Mouse (Mus musculus): ENCODE measurements at regions not wholly inside any gene's neighbourhood (a gene's known extent, or its start where the extent isn't known, plus 50 kb on each side); places are given as distances from the start of the nearest gene placed in this dataset.

- Histone ChIP-seq H3K27me3 (replicated peaks; ENCODE audit: control insufficient read depth, insufficient read depth, low read length) (no peaks in the 10 kb centered on the region), H3K4me1 (ENCODE audit: control insufficient read depth, insufficient read depth, low read length) (no peaks in the 10 kb centered on the region), H3K4me3 (ENCODE audit: low read length) (no peak overlapping the region), H3K36me3 (ENCODE audit: control insufficient read depth, insufficient read depth, low read length) (no peaks in the 10 kb centered on the region), H3K9ac (ENCODE audit: low read depth, low read length) (no peak overlapping the region), H3K27ac (ENCODE audit: low read length) (no peak overlapping the region), H3K4me2 (ENCODE audit: low read depth, low read length) (no peak overlapping the region), H3K9me3 (ENCODE audit: control insufficient read depth, low read length) (no peaks in the 10 kb centered on the region)
- WGBS: 65% methylated on average over 3 of the region's 3 CpGs
- ATAC-seq: no peak
These were observed 454.1 kb downstream of the Adra2a start for GRCm38 (mm10) chr19:54498066-54498465.

- Histone ChIP-seq H3K4me3 (ENCODE audit: low read length) (no peak overlapping the region), H3K36me3 (ENCODE audit: control insufficient read depth, insufficient read depth, low read length) (no peaks in the 10 kb centered on the region), H3K9me3 (ENCODE audit: control insufficient read depth, low read length) (no peaks in the 10 kb centered on the region), H3K9ac (ENCODE audit: low read depth, low read length) (no peak overlapping the region), H3K4me1 (ENCODE audit: control insufficient read depth, insufficient read depth, low read length) (no peaks in the 10 kb centered on the region), H3K27me3 (replicated peaks; ENCODE audit: control insufficient read depth, insufficient read depth, low read length) (no peaks in the 10 kb centered on the region), H3K4me2 (ENCODE audit: low read depth, low read length) (no peak overlapping the region), H3K27ac (ENCODE audit: low read length) (no peak overlapping the region)
- ATAC-seq: no peak
These were observed 489.9 kb downstream of the Adra2a start for GRCm38 (mm10) chr19:54533858-54534257.

DNA sequence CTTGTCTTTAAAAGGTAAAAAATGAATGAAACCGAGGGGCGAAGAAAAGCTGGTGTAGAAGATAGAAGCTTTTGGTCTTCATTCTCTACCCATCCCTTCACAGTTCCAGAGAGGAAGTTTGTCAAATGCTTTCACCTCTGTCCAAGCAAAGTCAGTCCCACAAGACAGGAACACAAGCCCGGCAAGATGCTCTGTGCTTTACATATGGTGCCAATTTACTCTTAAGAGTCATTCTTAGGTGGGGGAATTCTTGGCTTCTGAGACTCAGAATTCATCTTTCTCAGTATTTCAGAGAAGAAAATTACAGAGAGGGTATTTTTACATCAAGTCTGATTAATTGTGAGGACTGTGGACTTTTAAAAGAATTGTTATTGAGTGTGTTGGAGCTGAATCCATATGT lies 511.4 kb downstream of the Adra2a start:
- H3K36me3 ChIP-seq (ENCODE audit: control insufficient read depth, insufficient read depth, low read length): no peaks in the 10 kb centered on the region
- no peak overlapping the region for H3K4me3 ChIP-seq (ENCODE audit: low read length)
- no peaks in the 10 kb centered on the region for H3K4me1 ChIP-seq (ENCODE audit: control insufficient read depth, insufficient read depth, low read length)
- 92% methylated on average over 3 of the region's 3 CpGs for WGBS
- H3K9ac ChIP-seq (ENCODE audit: low read depth, low read length): no peak overlapping the region
- no peak for ATAC-seq
- H3K9me3 ChIP-seq (ENCODE audit: control insufficient read depth, low read length): no peaks in the 10 kb centered on the region
- no peak overlapping the region for H3K4me2 ChIP-seq (ENCODE audit: low read depth, low read length)
- no peak overlapping the region for H3K27ac ChIP-seq (ENCODE audit: low read length)
- H3K27me3 ChIP-seq (replicated peaks; ENCODE audit: control insufficient read depth, insufficient read depth, low read length): no peaks in the 10 kb centered on the region

DNA sequence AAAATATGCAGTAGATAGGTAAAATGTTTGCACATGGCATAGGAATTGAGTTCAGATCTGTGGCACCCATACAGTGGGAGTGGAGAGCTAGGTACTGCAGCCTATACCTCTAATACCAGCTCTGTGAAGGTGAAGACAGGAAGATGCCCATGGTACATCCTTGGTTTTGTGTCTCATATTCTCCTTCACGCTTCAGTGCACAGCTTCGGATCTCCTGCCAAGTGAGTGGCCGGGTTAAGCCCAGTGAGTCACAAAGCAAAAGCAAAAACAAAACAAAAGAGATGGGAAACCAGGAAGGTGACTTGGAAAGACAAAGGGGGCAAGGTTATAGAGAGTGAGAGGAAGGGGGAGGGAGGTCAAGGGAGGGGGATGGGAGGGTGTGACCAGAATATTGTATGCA lies 514.0 kb downstream of the Adra2a start:
- no peaks in the 10 kb centered on the region for H3K9me3 ChIP-seq (ENCODE audit: control insufficient read depth, low read length)
- WGBS: 78% methylated on average over 3 of the region's 3 CpGs
- no peak for ATAC-seq

DNA sequence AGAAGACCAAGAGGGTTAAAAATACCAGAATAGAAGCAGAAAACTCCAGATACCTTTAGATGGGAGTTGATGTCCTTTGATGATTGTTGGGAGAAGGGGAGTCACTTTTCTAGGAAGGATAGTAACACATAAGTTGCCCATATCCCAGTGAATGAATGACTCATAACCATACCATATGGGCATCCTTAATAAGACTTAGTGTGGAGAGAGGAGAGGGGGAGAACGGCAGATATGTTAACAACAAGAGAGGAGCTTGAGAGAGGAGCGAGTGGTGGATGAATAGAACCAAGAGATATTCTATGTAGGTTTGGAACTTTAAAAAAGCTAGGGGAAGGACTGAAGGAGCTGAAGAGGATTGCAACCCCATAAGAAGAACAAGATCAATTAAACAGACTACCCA lies 539.6 kb downstream of the Adra2a start:
- Histone ChIP-seq H3K27ac (ENCODE audit: low read length) (no peak overlapping the region), H3K4me2 (ENCODE audit: low read depth, low read length) (no peak overlapping the region), H3K4me3 (ENCODE audit: low read length) (no peak overlapping the region), H3K27me3 (replicated peaks; ENCODE audit: control insufficient read depth, insufficient read depth, low read length) (no peaks in the 10 kb centered on the region), H3K9me3 (ENCODE audit: control insufficient read depth, low read length) (no peaks in the 10 kb centered on the region), H3K9ac (ENCODE audit: low read depth, low read length) (no peak overlapping the region), H3K4me1 (ENCODE audit: control insufficient read depth, insufficient read depth, low read length) (no peaks in the 10 kb centered on the region), H3K36me3 (ENCODE audit: control insufficient read depth, insufficient read depth, low read length) (no peaks in the 10 kb centered on the region)
- ATAC-seq: no peak
- 82% methylated on average over 2 of the region's 2 CpGs for WGBS

More for the DNA sequence above, 514.0 kb downstream of the Adra2a start:
- H3K4me3 ChIP-seq (ENCODE audit: low read length): no peak overlapping the region
- no peaks in the 10 kb centered on the region for H3K4me1 ChIP-seq (ENCODE audit: control insufficient read depth, insufficient read depth, low read length)
- H3K27ac ChIP-seq (ENCODE audit: low read length): no peak overlapping the region
- no peak overlapping the region for H3K4me2 ChIP-seq (ENCODE audit: low read depth, low read length)
- H3K36me3 ChIP-seq (ENCODE audit: control insufficient read depth, insufficient read depth, low read length): no peaks in the 10 kb centered on the region
- no peaks in the 10 kb centered on the region for H3K27me3 ChIP-seq (replicated peaks; ENCODE audit: control insufficient read depth, insufficient read depth, low read length)
- no peak overlapping the region for H3K9ac ChIP-seq (ENCODE audit: low read depth, low read length)

DNA sequence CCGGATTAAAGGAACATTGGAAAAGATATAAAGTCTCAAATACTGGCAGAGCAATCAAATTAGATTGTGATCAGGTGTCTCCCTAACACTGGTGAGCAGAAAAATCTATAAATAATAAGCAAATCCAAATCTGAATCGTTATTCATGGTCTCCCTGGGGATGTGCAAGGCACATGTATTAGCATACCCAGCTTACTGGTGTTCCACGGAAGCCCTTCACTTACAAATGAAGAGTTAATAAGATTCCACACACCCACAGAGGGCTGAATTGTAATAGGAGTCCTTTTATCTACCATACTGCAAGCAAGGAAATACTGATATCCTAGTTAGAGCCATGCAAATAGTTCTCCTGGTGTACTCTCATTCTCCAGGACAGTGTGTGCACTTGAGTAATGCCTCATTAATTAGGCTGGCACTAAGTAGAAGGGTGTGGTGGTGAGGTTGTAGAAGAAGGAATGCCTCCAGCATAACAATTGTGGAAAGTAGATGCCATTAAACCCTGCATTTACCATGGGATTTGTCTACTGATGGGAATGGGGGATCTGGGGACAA lies 540.8 kb downstream of the Adra2a start:
- H3K36me3 ChIP-seq (ENCODE audit: control insufficient read depth, insufficient read depth, low read length): no peaks in the 10 kb centered on the region
- no peaks in the 10 kb centered on the region for H3K4me1 ChIP-seq (ENCODE audit: control insufficient read depth, insufficient read depth, low read length)
- H3K9me3 ChIP-seq (ENCODE audit: control insufficient read depth, low read length): no peaks in the 10 kb centered on the region
- no peak overlapping the region for H3K4me2 ChIP-seq (ENCODE audit: low read depth, low read length)
- H3K9ac ChIP-seq (ENCODE audit: low read depth, low read length): no peak overlapping the region
- no peaks in the 10 kb centered on the region for H3K27me3 ChIP-seq (replicated peaks; ENCODE audit: control insufficient read depth, insufficient read depth, low read length)
- no peak overlapping the region for H3K4me3 ChIP-seq (ENCODE audit: low read length)
- WGBS: 75% methylated on average over 3 of the region's 3 CpGs
- H3K27ac ChIP-seq (ENCODE audit: low read length): no peak overlapping the region
- no peak for ATAC-seq

DNA sequence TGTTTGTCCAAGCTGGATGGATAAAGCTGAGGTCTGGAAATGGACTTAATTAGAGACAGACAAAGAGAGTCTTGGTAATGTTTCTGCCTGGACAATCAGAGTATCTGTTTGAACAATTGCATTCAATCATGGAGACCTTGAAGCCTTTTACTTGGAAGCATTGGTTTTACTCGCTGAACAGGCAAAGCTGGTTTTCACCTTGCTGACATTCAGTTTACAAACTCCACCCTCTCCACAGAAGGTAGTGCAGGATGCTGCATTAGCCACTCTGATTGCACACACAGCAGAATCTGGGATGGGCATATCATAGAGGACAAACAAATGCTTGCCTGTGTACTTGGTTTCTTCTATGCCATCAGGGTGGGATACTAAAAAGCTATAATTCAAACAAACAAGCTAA lies 541.4 kb downstream of the Adra2a start:
- no peaks in the 10 kb centered on the region for H3K36me3 ChIP-seq (ENCODE audit: control insufficient read depth, insufficient read depth, low read length)
- ATAC-seq: no peak
- H3K27me3 ChIP-seq (replicated peaks; ENCODE audit: control insufficient read depth, insufficient read depth, low read length): no peaks in the 10 kb centered on the region
- no peaks in the 10 kb centered on the region for H3K4me1 ChIP-seq (ENCODE audit: control insufficient read depth, insufficient read depth, low read length)
- H3K4me3 ChIP-seq (ENCODE audit: low read length): no peak overlapping the region
- H3K9me3 ChIP-seq (ENCODE audit: control insufficient read depth, low read length): no peaks in the 10 kb centered on the region
- H3K27ac ChIP-seq (ENCODE audit: low read length): no peak overlapping the region
- H3K4me2 ChIP-seq (ENCODE audit: low read depth, low read length): no peak overlapping the region
- WGBS: 44% methylated on average over 1 of the region's 1 CpGs
- no peak overlapping the region for H3K9ac ChIP-seq (ENCODE audit: low read depth, low read length)

- H3K4me3 ChIP-seq (ENCODE audit: low read length): no peak overlapping the region
These were observed 523.7 kb downstream of the Gpam start for GRCm38 (mm10) chr19:54603345-54603744.

DNA sequence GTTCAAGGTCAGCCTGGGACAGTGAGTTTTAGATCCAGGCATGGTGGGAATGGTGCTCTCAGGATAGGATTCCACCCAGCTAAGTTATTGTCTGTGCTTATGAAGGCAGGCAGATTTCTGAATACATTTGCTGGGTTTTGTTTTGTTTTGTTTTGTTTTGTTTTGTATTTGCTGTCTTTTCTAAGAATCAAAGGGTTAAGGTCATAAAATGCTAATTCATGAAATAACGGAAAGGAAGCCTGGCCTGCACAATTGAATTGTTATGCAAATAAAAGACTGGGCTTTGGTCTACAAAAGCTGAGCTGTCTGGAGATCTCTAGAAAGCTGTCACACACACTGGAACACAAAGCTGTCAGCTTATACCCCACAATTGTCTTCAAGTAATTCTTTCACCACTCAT lies 521.7 kb downstream of the Gpam start:
- no peak overlapping the region for H3K4me2 ChIP-seq (ENCODE audit: low read depth, low read length)
- H3K27ac ChIP-seq (ENCODE audit: low read length): no peak overlapping the region
- H3K36me3 ChIP-seq (ENCODE audit: control insufficient read depth, insufficient read depth, low read length): no peaks in the 10 kb centered on the region
- H3K4me1 ChIP-seq (ENCODE audit: control insufficient read depth, insufficient read depth, low read length): no peaks in the 10 kb centered on the region
- 73% methylated on average over 1 of the region's 1 CpGs for WGBS
- H3K27me3 ChIP-seq (replicated peaks; ENCODE audit: control insufficient read depth, insufficient read depth, low read length): no peaks in the 10 kb centered on the region
- no peak overlapping the region for H3K4me3 ChIP-seq (ENCODE audit: low read length)
- H3K9ac ChIP-seq (ENCODE audit: low read depth, low read length): no peak overlapping the region
- no peaks in the 10 kb centered on the region for H3K9me3 ChIP-seq (ENCODE audit: control insufficient read depth, low read length)
- no peak for ATAC-seq

More at GRCm38 (mm10) chr19:54603345-54603744, 523.7 kb downstream of the Gpam start:
- no peak overlapping the region for H3K9ac ChIP-seq (ENCODE audit: low read depth, low read length)
- no peaks in the 10 kb centered on the region for H3K27me3 ChIP-seq (replicated peaks; ENCODE audit: control insufficient read depth, insufficient read depth, low read length)
- H3K36me3 ChIP-seq (ENCODE audit: control insufficient read depth, insufficient read depth, low read length): no peaks in the 10 kb centered on the region
- no peak overlapping the region for H3K4me2 ChIP-seq (ENCODE audit: low read depth, low read length)
- WGBS: 84% methylated on average over 6 of the region's 6 CpGs
- H3K27ac ChIP-seq (ENCODE audit: low read length): no peak overlapping the region
- H3K4me1 ChIP-seq (ENCODE audit: control insufficient read depth, insufficient read depth, low read length): no peaks in the 10 kb centered on the region
- H3K9me3 ChIP-seq (ENCODE audit: control insufficient read depth, low read length): no peaks in the 10 kb centered on the region
- no peak for ATAC-seq

- no peak for ATAC-seq
- Histone ChIP-seq H3K4me1 (ENCODE audit: control insufficient read depth, insufficient read depth, low read length) (no peaks in the 10 kb centered on the region), H3K36me3 (ENCODE audit: control insufficient read depth, insufficient read depth, low read length) (no peaks in the 10 kb centered on the region), H3K27ac (ENCODE audit: low read length) (no peak overlapping the region), H3K4me2 (ENCODE audit: low read depth, low read length) (no peak overlapping the region), H3K4me3 (ENCODE audit: low read length) (no peak overlapping the region), H3K9ac (ENCODE audit: low read depth, low read length) (no peak overlapping the region), H3K27me3 (replicated peaks; ENCODE audit: control insufficient read depth, insufficient read depth, low read length) (no peaks in the 10 kb centered on the region), H3K9me3 (ENCODE audit: control insufficient read depth, low read length) (no peaks in the 10 kb centered on the region)
- 37% methylated on average over 4 of the region's 4 CpGs for WGBS
These were observed 510.1 kb downstream of the Gpam start for GRCm38 (mm10) chr19:54616924-54617323.

Data from intestine, embryonic 16.5 days (tissue).